Mouse (Mus musculus) CH12.LX (cell line): ENCODE results near the gene Dhx16. TPM values are rescaled to one million over a fixed set of nuclear protein-coding genes. Genes with fewer than 3 reads are reported as not detected.

Experiments
- DNase-seq: peaks from one replicate; pipeline ENCODE4 v3.0.0-alpha.2; 2013; ENCODE audit errors: extremely low read depth
- H3K27ac ChIP-seq: 2 replicates; pipeline ENCODE4 v1.5.1; 2012; ENCODE audit warnings: low read depth, mild to moderate bottlenecking, control low read depth, moderate library complexity; ENCODE audit not compliant: insufficient read depth
- H3K27me3 ChIP-seq: replicated peaks from 2 replicates; pipeline ENCODE3; 2012; ENCODE audit warnings: inconsistent platforms
- H3K36me3 ChIP-seq, 2 experiments: replicated peaks in 1 of 2; 2 replicates each; pipeline versions ENCODE3 to v1.6.1; 2012; ENCODE audit warnings: inconsistent platforms in 1 of 2, low read length in 1 of 2, mild to moderate bottlenecking in 1 of 2, mixed read lengths in 1 of 2, moderate library complexity in 1 of 2; ENCODE audit not compliant: control insufficient read depth in 1 of 2, insufficient read depth in 1 of 2
- H3K4me1 ChIP-seq, 2 experiments: 2 replicates each; pipeline ENCODE4 v1.6.1; 2012; ENCODE audit warnings: inconsistent platforms in 1 of 2, moderate library complexity in 1 of 2; ENCODE audit not compliant: insufficient read depth in 2 of 2, control insufficient read depth in 1 of 2
- H3K4me2 ChIP-seq: 2 replicates; pipeline ENCODE4 v1.6.1; 2012; ENCODE audit warnings: low read depth, mild to moderate bottlenecking, control low read depth; ENCODE audit not compliant: poor library complexity, insufficient read depth, severe bottlenecking
- H3K4me3 ChIP-seq, 3 experiments: fragments of 150-350 bp in 1 of 3; sonication (generic) in 1 of 3; replicated peaks in 1 of 3; 2 replicates each; pipeline versions ENCODE3 to v1.5.1; 2011 to 2012; ENCODE audit warnings: low read depth in 2 of 3, low read length in 2 of 3, mild to moderate bottlenecking in 2 of 3, moderate library complexity in 2 of 3, control low read depth in 1 of 3, improper control_type of control experiment in 1 of 3, inconsistent platforms in 1 of 3, mixed read lengths in 1 of 3; ENCODE audit not compliant: poor library complexity in 1 of 3
- H3K79me2 ChIP-seq: replicated peaks from 2 replicates; pipeline ENCODE4 v1.6.1; 2012; ENCODE audit warnings: mild to moderate bottlenecking, moderate library complexity; ENCODE audit not compliant: control insufficient read depth, poor library complexity, insufficient read depth, severe bottlenecking; ENCODE audit errors: extremely low read depth
- H3K9ac ChIP-seq: 2 replicates; pipeline ENCODE4 v1.6.1; 2012; ENCODE audit warnings: low read depth, mild to moderate bottlenecking, control low read depth, moderate library complexity; ENCODE audit not compliant: insufficient read depth
- H3K9me3 ChIP-seq: replicated peaks from 2 replicates; pipeline ENCODE3; 2012; ENCODE audit warnings: low read length, inconsistent platforms, mixed read lengths
- BHLHE40 ChIP-seq: IDR thresholded peaks from 2 replicates; pipeline ENCODE4 v1.6.1; 2011; ENCODE audit warnings: mild to moderate bottlenecking, low read depth, low read length, improper control_type of control experiment
- CHD1 ChIP-seq: IDR thresholded peaks from 2 replicates; pipeline ENCODE4 v1.6.1; 2012; ENCODE audit warnings: low read depth, low read length, improper control_type of control experiment, inconsistent platforms
- CHD2 ChIP-seq: IDR thresholded peaks from 2 replicates; pipeline ENCODE4 v1.6.1; 2011; ENCODE audit warnings: low read length, improper control_type of control experiment
- CTCF ChIP-seq, 2 experiments: IDR thresholded peaks in 1 of 2; conservative IDR thresholded peaks in 1 of 2; 2 replicates each; pipeline ENCODE4 v1.5.1; 2011 to 2012; ENCODE audit warnings: low read depth in 2 of 2, low read length in 2 of 2, improper control_type of control experiment in 1 of 2, inconsistent platforms in 1 of 2, mild to moderate bottlenecking in 1 of 2, moderate library complexity in 1 of 2
- E2F4 ChIP-seq: IDR thresholded peaks from 2 replicates; pipeline ENCODE4 v1.6.1; 2011; ENCODE audit warnings: low read depth, low read length, improper control_type of control experiment; ENCODE audit not compliant: insufficient replicate concordance
- ELF1 ChIP-seq: IDR thresholded peaks from 2 replicates; pipeline ENCODE4 v1.6.1; 2014; ENCODE audit warnings: low read depth, mild to moderate bottlenecking, inconsistent platforms, low read length, improper control_type of control experiment
- EP300 ChIP-seq: IDR thresholded peaks from 2 replicates; pipeline ENCODE4 v1.6.1; 2011; ENCODE audit warnings: low read length, improper control_type of control experiment
- ETS1 ChIP-seq: conservative IDR thresholded peaks from 2 replicates; pipeline ENCODE4 v1.6.1; 2012; ENCODE audit warnings: low read depth, mild to moderate bottlenecking, inconsistent platforms, low read length, improper control_type of control experiment, moderate library complexity
- GABPA ChIP-seq: IDR thresholded peaks from 2 replicates; pipeline ENCODE4 v1.6.1; 2012; ENCODE audit warnings: low read depth, low read length, improper control_type of control experiment, inconsistent platforms; ENCODE audit not compliant: insufficient replicate concordance
- HCFC1 ChIP-seq: IDR thresholded peaks from 2 replicates; pipeline ENCODE4 v1.6.1; 2012; ENCODE audit warnings: low read depth, mild to moderate bottlenecking, inconsistent platforms, low read length, improper control_type of control experiment
- IRF4 ChIP-seq: IDR thresholded peaks from 2 replicates; pipeline ENCODE4 v1.6.1; 2014; ENCODE audit warnings: low read depth, mild to moderate bottlenecking, inconsistent platforms, low read length, improper control_type of control experiment
- JUN ChIP-seq: IDR thresholded peaks from 2 replicates; pipeline ENCODE4 v1.6.1; 2011; ENCODE audit warnings: low read depth, mild to moderate bottlenecking, low read length, improper control_type of control experiment, moderate library complexity; ENCODE audit not compliant: insufficient read depth
- JUND ChIP-seq: conservative IDR thresholded peaks from 2 replicates; pipeline ENCODE4 v1.6.1; 2011; ENCODE audit warnings: low read depth, low read length, improper control_type of control experiment
- KAT2A ChIP-seq: IDR thresholded peaks from 2 replicates; pipeline ENCODE4 v1.6.1; 2012; ENCODE audit warnings: low read length, improper control_type of control experiment, inconsistent platforms; ENCODE audit not compliant: insufficient replicate concordance
- MAFK ChIP-seq: IDR thresholded peaks from 2 replicates; pipeline ENCODE4 v1.6.1; 2011; ENCODE audit warnings: low read length, improper control_type of control experiment; ENCODE audit not compliant: insufficient replicate concordance
- MAX ChIP-seq: IDR thresholded peaks from 2 replicates; pipeline ENCODE4 v1.6.1; 2011; ENCODE audit warnings: low read length, improper control_type of control experiment
- MAZ ChIP-seq: IDR thresholded peaks from 2 replicates; pipeline ENCODE4 v1.6.1; 2012; ENCODE audit warnings: low read depth, mild to moderate bottlenecking, inconsistent platforms, low read length, improper control_type of control experiment, moderate library complexity
- MEF2A ChIP-seq: IDR thresholded peaks from 2 replicates; pipeline ENCODE4 v1.6.1; 2014; ENCODE audit warnings: low read depth, mild to moderate bottlenecking, inconsistent platforms, low read length, improper control_type of control experiment, borderline replicate concordance
- MXI1 ChIP-seq: IDR thresholded peaks from 2 replicates; pipeline ENCODE4 v1.6.1; 2011; ENCODE audit warnings: mild to moderate bottlenecking, low read depth, low read length, improper control_type of control experiment
- MYC ChIP-seq: IDR thresholded peaks from 2 replicates; pipeline ENCODE4 v1.6.1; 2011; ENCODE audit warnings: low read depth, mild to moderate bottlenecking, improper control_type of control experiment, low read length
- NELFE ChIP-seq: IDR thresholded peaks from 2 replicates; pipeline ENCODE4 v1.6.1; 2011; ENCODE audit warnings: low read depth, low read length, improper control_type of control experiment
- NRF1 ChIP-seq: IDR thresholded peaks from 2 replicates; pipeline ENCODE4 v1.6.1; 2014; ENCODE audit warnings: low read depth, mild to moderate bottlenecking, inconsistent platforms, low read length, improper control_type of control experiment, moderate library complexity
- PAX5 ChIP-seq: IDR thresholded peaks from 2 replicates; pipeline ENCODE4 v1.6.1; 2012; ENCODE audit warnings: low read length, inconsistent platforms, mixed read lengths
- POLR2A ChIP-seq: IDR thresholded peaks from 2 replicates; pipeline ENCODE4 v1.6.1; 2011; ENCODE audit warnings: low read depth, mild to moderate bottlenecking, improper control_type of control experiment, low read length
- POLR2AphosphoS2 ChIP-seq: IDR thresholded peaks from 2 replicates; pipeline ENCODE4 v1.6.1; 2011; ENCODE audit warnings: low read depth, low read length, improper control_type of control experiment
- RAD21 ChIP-seq: IDR thresholded peaks from 2 replicates; pipeline ENCODE4 v1.6.1; 2011; ENCODE audit warnings: low read depth, mild to moderate bottlenecking, low read length, improper control_type of control experiment, moderate library complexity
- RCOR1 ChIP-seq: conservative IDR thresholded peaks from 2 replicates; pipeline ENCODE4 v1.6.1; 2012; ENCODE audit warnings: low read depth, mild to moderate bottlenecking, inconsistent platforms, low read length, improper control_type of control experiment
- SIN3A ChIP-seq: IDR thresholded peaks from 2 replicates; pipeline ENCODE4 v1.6.1; 2012; ENCODE audit warnings: low read length, improper control_type of control experiment, inconsistent platforms
- SMC3 ChIP-seq: IDR thresholded peaks from 2 replicates; pipeline ENCODE4 v1.6.1; 2011; ENCODE audit warnings: low read depth, low read length, improper control_type of control experiment
- TBP ChIP-seq: conservative IDR thresholded peaks from 2 replicates; pipeline ENCODE4 v1.6.1; 2011; ENCODE audit warnings: low read depth, low read length, improper control_type of control experiment
- TCF12 ChIP-seq: IDR thresholded peaks from 2 replicates; pipeline ENCODE4 v1.6.1; 2014; ENCODE audit warnings: low read depth, mild to moderate bottlenecking, inconsistent platforms, low read length, improper control_type of control experiment
- UBTF ChIP-seq: IDR thresholded peaks from 2 replicates; pipeline ENCODE4 v1.6.1; 2012; ENCODE audit warnings: low read depth, mild to moderate bottlenecking, inconsistent platforms, low read length, improper control_type of control experiment, moderate library complexity
- USF1 ChIP-seq: IDR thresholded peaks from 2 replicates; pipeline ENCODE4 v1.6.1; 2014; ENCODE audit warnings: low read depth, mild to moderate bottlenecking, inconsistent platforms, low read length, improper control_type of control experiment
- USF2 ChIP-seq: conservative IDR thresholded peaks from 2 replicates; pipeline ENCODE4 v1.6.1; 2011; ENCODE audit warnings: low read depth, low read length, improper control_type of control experiment
- ZC3H11A ChIP-seq: IDR thresholded peaks from 2 replicates; pipeline ENCODE4 v1.6.1; 2012; ENCODE audit warnings: low read depth, mild to moderate bottlenecking, inconsistent platforms, low read length, improper control_type of control experiment
- ZKSCAN1 ChIP-seq: IDR thresholded peaks from 2 replicates; pipeline ENCODE4 v1.6.1; 2012; ENCODE audit warnings: low read depth, inconsistent platforms, low read length, improper control_type of control experiment, borderline replicate concordance
- ZMIZ1 ChIP-seq: IDR thresholded peaks from 2 replicates; pipeline ENCODE4 v1.6.1; 2012; ENCODE audit warnings: low read depth, mild to moderate bottlenecking, inconsistent platforms, low read length, improper control_type of control experiment
- ZNF384 ChIP-seq: IDR thresholded peaks from 2 replicates; pipeline ENCODE4 v1.6.1; 2012; ENCODE audit warnings: low read depth, low read length, improper control_type of control experiment, inconsistent platforms
- dilution Hi-C: fragments of 300-500 bp; cut with MboI; formaldehyde crosslinking; loops from 2 replicates; pipeline ENCODE4 v1.14.3; 2020; ENCODE audit warnings: low sequenced_read_pairs; ENCODE audit not compliant: extremely low pct_unique_long_range_greater_than_20kb, extremely low pct_ligation_motif_present
- in situ Hi-C: fragments of 300-500 bp; cut with MboI; formaldehyde crosslinking; loops from 3 replicates; pipeline ENCODE4 v1.14.3; 2019; ENCODE audit warnings: low sequenced_read_pairs, low pct_ligation_motif_present, low pct_unique_long_range_greater_than_20kb, mixed read lengths
- polyA plus RNA-seq: library from polyadenylated mRNA; unstranded; fragments of >175 nt; gene quantifications from 2 replicates; pipeline ENCODE4 v1.2.1, GENCODE M21; 2012; ENCODE audit warnings: low read depth; ENCODE audit not compliant: insufficient read length
- total RNA-seq, 2 experiments: library from RNA; depleted of rRNA; stranded (reverse); fragments of 300-350 nt in 1 of 2; fragments of >200 nt in 1 of 2; gene quantifications; 2 replicates each; pipeline ENCODE4 v1.2.3; 2012 to 2014

Dhx16 gene
- total and polyA plus RNA-seq, 3 experiments = 74.8 to 107 (median 75.3) TPM

DNA sequence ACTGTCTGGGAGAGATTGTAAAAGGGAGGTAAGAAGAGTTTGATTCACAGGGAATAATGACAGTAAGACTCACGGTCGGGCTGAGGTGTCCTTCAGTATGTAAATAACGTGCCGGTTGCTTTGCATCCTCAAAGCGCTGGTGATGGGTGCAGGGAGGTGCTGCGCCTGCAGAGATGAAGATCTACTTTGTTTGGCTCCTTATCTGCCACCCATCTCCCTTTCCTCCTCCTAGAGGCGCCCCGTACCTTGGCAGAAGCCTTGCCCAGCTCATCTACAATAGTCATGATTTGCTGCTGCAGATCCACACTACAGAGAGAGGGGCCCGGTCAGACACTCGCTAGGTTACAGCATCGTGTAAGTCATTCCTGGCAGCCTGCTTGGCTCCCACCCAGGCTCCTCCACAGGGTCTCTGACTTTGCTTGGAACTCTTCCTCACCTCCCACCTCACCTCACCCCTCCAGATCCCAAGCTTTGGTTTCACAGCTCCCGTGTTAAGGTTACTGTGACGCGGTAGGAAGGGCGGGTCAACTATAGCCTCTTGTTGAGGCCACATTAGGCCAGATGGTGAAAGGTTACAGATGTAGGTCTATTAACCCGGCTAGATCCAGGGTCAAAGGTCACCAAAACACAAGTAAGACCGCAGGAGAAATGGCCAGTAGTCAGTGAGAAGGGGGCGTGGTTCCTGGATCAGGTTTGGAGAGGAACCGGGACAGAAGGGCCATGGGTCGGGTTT is 29.7 kb downstream of the Dhx16 start:
- Histone ChIP-seq H3K27me3 (no peaks in the 10 kb centered on the region), H3K79me2 (peaks cover 8% of the 10 kb centered on the region; the same call in 1 of the 2 replicates), H3K27ac (peak overlapping the region; percentile 26), H3K4me1 (peaks cover 0 to 46% of the 10 kb centered on the region in 2 experiments; a peak in 3 of 4 replicates), H3K9me3 (no peaks in the 10 kb centered on the region), H3K9ac (peak overlapping the region; percentile 47), H3K36me3 (peaks cover 41 to 73% of the 10 kb centered on the region in 2 experiments), H3K4me3 (peak overlapping the region; percentile 61 to 90 (median 63))
- in situ Hi-C loops (no loop called here), dilution Hi-C loops (no loop called here)
- no peak for DNase-seq
- TF ChIP-seq KAT2A (no peak), PAX5 (no peak), NELFE (peak; percentile 44; the same call in 1 of the 2 replicates), MEF2A (no peak), MYC (no peak), ZMIZ1 (no peak), E2F4 (no peak), NRF1 (no peak), HCFC1 (no peak), MXI1 (peak; percentile 21; the same call in 1 of the 2 replicates), MAX (peak; percentile 40; the same call in 1 of the 2 replicates), CHD1 (no peak), MAZ (no peak), POLR2AphosphoS2 (no peak), ZKSCAN1 (no peak), GABPA (no peak), JUN (no peak), TCF12 (peak; percentile 9; the same call in 1 of the 2 replicates), ELF1 (no peak), CHD2 (no peak; the same call in 1 of the 2 replicates), MAFK (no peak), JUND (no peak), SIN3A (no peak; the same call in 1 of the 2 replicates), UBTF (no peak), EP300 (no peak), USF2 (no peak), ETS1 (no peak), BHLHE40 (no peak), RAD21 (no peak), USF1 (no peak), POLR2A (peak; percentile 29; the same call in 1 of the 2 replicates), CTCF (conservative IDR thresholded peaks at IDR 0.05 in 1 of 2, IDR thresholded peaks at IDR 0.05 in 1 of 2; ENCODE audit: low read depth in 2 of 2, low read length in 2 of 2) (no peak), IRF4 (no peak), RCOR1 (no peak), SMC3 (no peak), TBP (0 out of 2 replicates have a peak, but pooled peaks have one; percentile 60), ZC3H11A (no peak), ZNF384 (no peak)
- TF ChIP-seq, all 38 proteins: peak for 6
- H3K4me2 ChIP-seq = peak overlapping the region; percentile 81
